Mouse (Mus musculus): ENCODE results near the gene Gna11.

GRCm38 (mm10) chr10:81501863-81502262 is 43.1 kb downstream of the Gna11 start:
- TF ChIP-seq GATA1 (IDR thresholded peaks at IDR 0.05; ENCODE audit: borderline replicate concordance, low read length), result no peak
- TF ChIP-seq FLI1 (IDR thresholded peaks at IDR 0.05; ENCODE audit: low read length), result no peak

Data from megakaryocyte, embryonic 14.5 days (primary cell).